Mouse (Mus musculus) ES-E14 (cell line): ENCODE data around the gene Tnnc1. TPM values are rescaled to one million over a fixed set of nuclear protein-coding genes. Genes with fewer than 3 reads are reported as not detected.

Experiments
- DNase-seq: peaks from one replicate; pipeline ENCODE4 v3.0.0-alpha.2; 2013; ENCODE audit warnings: low read depth, low spot score
- H3K27ac ChIP-seq: 2 replicates; pipeline ENCODE4 v1.5.1; 2012; ENCODE audit warnings: low read depth, mild to moderate bottlenecking, low read length, moderate library complexity, mixed read lengths; ENCODE audit not compliant: poor library complexity, insufficient read depth, severe bottlenecking
- H3K36me3 ChIP-seq: 2 replicates; pipeline ENCODE4 v1.6.1; 2012; ENCODE audit warnings: mild to moderate bottlenecking, low read length, moderate library complexity, mixed read lengths; ENCODE audit not compliant: control insufficient read depth, poor library complexity, insufficient read depth, severe bottlenecking
- H3K4me1 ChIP-seq, 2 experiments: fragments of 150-350 bp in 1 of 2; sonication (generic) in 1 of 2; 2 replicates each; pipeline ENCODE4 v1.6.1; 2012; ENCODE audit warnings: low read length in 2 of 2, mild to moderate bottlenecking in 1 of 2, mixed read lengths in 1 of 2; ENCODE audit not compliant: control insufficient read depth in 2 of 2, insufficient read depth in 2 of 2, poor library complexity in 1 of 2
- H3K4me3 ChIP-seq, 2 experiments: fragments of 150-350 bp in 1 of 2; sonication (generic) in 1 of 2; 2 replicates each; pipeline ENCODE4 v1.5.1; 2012; ENCODE audit warnings: low read length in 2 of 2, low read depth in 1 of 2, mild to moderate bottlenecking in 1 of 2, mixed read lengths in 1 of 2; ENCODE audit not compliant: insufficient read depth in 1 of 2, poor library complexity in 1 of 2, severe bottlenecking in 1 of 2
- H3K9ac ChIP-seq: 2 replicates; pipeline ENCODE4 v1.6.1; 2012; ENCODE audit warnings: low read depth, mild to moderate bottlenecking, low read length, mixed read lengths; ENCODE audit not compliant: poor library complexity, insufficient read depth, severe bottlenecking
- H3K9me3 ChIP-seq: fragments of 150-350 bp; sonication (generic); 2 replicates; pipeline ENCODE4 v1.6.1; 2012; ENCODE audit warnings: low read depth, mild to moderate bottlenecking, low read length; ENCODE audit not compliant: control insufficient read depth, insufficient read depth
- MAFK ChIP-seq: IDR thresholded peaks from 2 replicates; pipeline ENCODE4 v1.6.1; 2014; ENCODE audit warnings: mild to moderate bottlenecking, low read depth, low read length, inconsistent platforms; ENCODE audit not compliant: insufficient read depth
- ZC3H11A ChIP-seq: IDR thresholded peaks from 2 replicates; pipeline ENCODE4 v1.6.1; 2012; ENCODE audit warnings: low read depth, mild to moderate bottlenecking, inconsistent platforms, low read length, borderline replicate concordance
- ZNF384 ChIP-seq: IDR thresholded peaks from 2 replicates; pipeline ENCODE4 v1.6.1; 2012; ENCODE audit warnings: low read depth, low read length, inconsistent platforms
- in situ Hi-C, 2 experiments: fragments of 600-800 bp; cut with MboI; formaldehyde crosslinking; loops; one replicate each; pipeline ENCODE4 v1.15.1; 2025; ENCODE audit warnings: low sequenced_read_pairs in 2 of 2, inconsistent platforms in 1 of 2; ENCODE audit not compliant: unreplicated experiment in 2 of 2
- total RNA-seq: library from RNA; depleted of rRNA; stranded (reverse); fragments of 300-350 nt; gene quantifications from 2 replicates; pipeline ENCODE4 v1.2.3, GENCODE M21; 2012; rRNA removed

Tnnc1 gene
- total RNA-seq, 1 experiment = 2.6 TPM

GRCm38 (mm10) chr14:31260932-31261331 is 52.8 kb downstream of the Tnnc1 start:
- in situ Hi-C loops = no loop called here
- Histone ChIP-seq H3K27ac (no peak overlapping the region), H3K4me3 (no peak overlapping the region), H3K9me3 (no peaks in the 10 kb centered on the region), H3K9ac (no peak overlapping the region), H3K36me3 (peaks cover 38% of the 10 kb centered on the region), H3K4me1 (no peaks in the 10 kb centered on the region)
- TF ChIP-seq MAFK (no peak), ZNF384 (no peak), ZC3H11A (no peak)
- DNase-seq = no peak

Other genes with a start within 250 kb of the Tnnc1 start
- 22.4 and 25.4 TPM in 2 replicates for gene Glt8d1, start 206.9 kb upstream of the Tnnc1 start, total RNA-seq
- gene Spcs1, start 206.6 kb upstream of the Tnnc1 start, total RNA-seq = 161 and 182 TPM in 2 replicates
- gene Pbrm1, start 189.2 kb upstream of the Tnnc1 start, total RNA-seq = 57.2 and 58.9 TPM in 2 replicates
- gene Gnl3, start 189.2 kb upstream of the Tnnc1 start, total RNA-seq = 377 and 427 TPM in 2 replicates
- gene Smim4, start 79.4 kb upstream of the Tnnc1 start, total RNA-seq = 43.3 and 45.3 TPM in 2 replicates
- 151 and 155 TPM in 2 replicates for gene Nt5dc2, start 77.3 kb upstream of the Tnnc1 start, total RNA-seq
- gene Stab1, start 39.7 kb upstream of the Tnnc1 start, total RNA-seq = 1.3 and 2.0 TPM in 2 replicates
- gene Nisch, start 8.6 kb downstream of the Tnnc1 start, total RNA-seq = 169 and 204 TPM in 2 replicates
- gene Sema3g, start 9.5 kb downstream of the Tnnc1 start, total RNA-seq = 0.22 and 0.37 TPM in 2 replicates
- 4.8 and 5.3 TPM in 2 replicates for gene Phf7, start 43.0 kb downstream of the Tnnc1 start, total RNA-seq
- 77.8 and 83.4 TPM in 2 replicates for gene Bap1, start 43.1 kb downstream of the Tnnc1 start, total RNA-seq
- gene Dnah1, start 115.6 kb downstream of the Tnnc1 start, total RNA-seq = 0.80 and 1.3 TPM in 2 replicates
- 16.5 and 23.7 TPM in 2 replicates for gene Capn7, start 128.3 kb downstream of the Tnnc1 start, total RNA-seq
- 2.7 and 4.6 TPM in 2 replicates for gene Sh3bp5, start 227.8 kb downstream of the Tnnc1 start, total RNA-seq